Mouse (Mus musculus): ENCODE data around the gene Gm28230.
A peak's percentile ranks its signal among the peaks of the same experiment; 100 is the strongest.

Gm28230 gene

DNA sequence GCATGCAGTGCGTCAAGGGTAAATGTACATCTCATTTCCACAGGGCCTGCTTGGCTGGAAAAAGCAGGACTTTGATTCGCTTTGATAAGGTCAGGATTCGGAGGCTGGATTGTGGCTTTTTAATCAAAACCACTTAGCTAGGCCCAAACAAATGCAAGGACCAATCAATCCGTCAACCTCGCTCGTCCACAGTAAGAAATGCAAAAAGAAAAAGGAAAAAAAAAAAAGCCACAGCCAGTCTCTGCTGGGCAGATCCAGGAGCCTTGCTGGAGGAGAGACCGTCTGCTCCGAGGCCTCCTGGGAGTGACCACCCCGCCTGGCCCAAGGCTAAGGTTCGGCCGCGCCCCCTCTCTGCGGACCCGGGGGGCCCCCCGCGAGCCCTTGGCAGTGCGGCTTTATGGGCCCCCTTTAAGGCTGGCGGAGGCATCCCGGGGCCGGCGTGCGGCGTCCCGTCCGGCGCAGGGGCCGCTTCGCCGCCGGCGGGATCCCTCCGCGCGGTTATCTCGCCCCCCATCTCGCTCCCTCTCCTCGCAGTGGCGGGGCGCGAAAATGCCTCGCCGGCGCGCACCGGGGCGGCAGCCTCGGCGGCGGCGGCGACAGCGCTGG lies 22.0 kb upstream of the Gm28230 start, which contains the start of gene Hoxd8:
Gene Hoxd8 (plus strand): TSS at position 223 of the 606 bp plus-strand sequence.
- peak; percentile 95 for DNase-seq

DNA sequence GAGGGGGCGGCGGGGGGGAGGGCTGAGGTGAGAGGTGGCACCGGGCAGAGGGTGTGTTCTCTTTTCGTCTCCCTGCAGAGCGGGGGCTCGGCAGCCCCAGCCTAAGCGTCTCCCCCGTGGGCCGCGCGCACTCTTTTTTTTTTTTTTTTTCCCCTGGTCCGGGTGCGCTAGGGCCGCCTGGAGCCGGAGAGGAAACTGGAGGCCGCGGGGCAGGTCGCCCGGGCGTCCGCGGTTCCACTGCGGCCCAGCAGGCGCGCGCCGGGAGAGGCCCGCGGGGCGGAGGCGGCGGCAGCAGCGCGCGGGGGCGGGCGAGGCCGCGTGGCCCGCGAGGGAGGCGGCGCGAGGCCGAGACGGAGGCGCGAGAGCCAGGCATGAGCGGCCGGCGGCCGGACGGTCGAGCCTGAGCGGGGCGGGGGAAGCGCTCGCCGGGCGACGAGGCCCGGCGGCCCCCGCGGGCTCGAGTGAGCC lies 21.5 kb upstream of the Gm28230 start:
- peak; percentile 76 for DNase-seq

DNA sequence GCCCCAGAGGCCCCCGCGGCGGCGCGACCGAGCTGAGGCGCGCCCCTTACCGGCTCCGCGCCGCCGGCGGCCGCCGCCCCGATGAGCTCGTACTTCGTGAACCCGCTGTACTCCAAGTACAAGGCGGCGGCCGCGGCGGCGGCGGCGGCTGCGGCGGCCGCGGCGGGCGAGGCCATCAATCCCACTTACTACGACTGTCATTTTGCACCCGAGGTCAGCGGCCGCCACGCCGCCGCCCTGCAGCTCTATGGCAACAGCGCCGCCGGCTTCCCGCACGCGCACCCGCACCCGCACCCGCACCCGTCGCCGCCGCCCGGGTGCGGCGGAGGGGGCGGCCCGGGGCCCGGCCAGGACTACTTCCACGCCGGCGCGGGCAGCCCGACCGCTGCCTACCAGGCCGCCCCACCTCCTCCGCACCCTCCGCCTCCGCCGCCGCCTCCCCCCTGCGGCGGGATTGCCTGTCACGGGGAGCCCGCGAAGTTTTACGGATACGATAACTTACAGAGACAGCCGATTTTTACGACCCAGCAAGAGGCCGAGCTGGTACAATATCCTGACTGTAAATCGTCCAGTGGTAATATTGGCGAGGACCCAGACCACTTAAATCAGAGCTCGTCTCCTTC lies 20.9 kb upstream of the Gm28230 start:
- peak; percentile 84 for DNase-seq

DNA sequence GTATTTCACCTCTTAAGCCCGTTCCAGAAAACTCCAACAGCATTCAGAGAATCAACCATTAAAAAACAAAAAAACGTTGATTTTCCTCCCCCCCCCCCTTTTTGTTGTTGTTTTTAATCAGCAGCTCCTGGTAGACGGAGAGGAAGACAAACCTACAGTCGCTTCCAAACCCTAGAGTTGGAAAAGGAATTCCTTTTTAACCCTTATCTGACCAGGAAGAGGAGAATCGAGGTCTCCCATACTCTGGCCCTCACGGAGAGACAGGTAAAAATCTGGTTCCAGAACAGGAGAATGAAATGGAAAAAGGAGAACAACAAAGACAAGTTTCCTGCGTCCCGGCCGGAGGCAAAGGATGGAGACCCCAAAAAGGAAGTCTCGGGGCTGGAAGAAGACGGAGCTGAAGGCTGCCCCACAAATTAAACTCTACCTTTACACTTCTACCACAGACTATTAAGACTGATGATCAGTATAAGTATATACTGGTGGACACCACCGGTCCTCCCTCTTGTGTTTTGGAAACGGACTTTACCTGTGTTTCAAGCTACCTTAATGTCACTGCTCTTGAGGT lies 20.1 kb upstream of the Gm28230 start:
- peak; percentile 31 for DNase-seq

DNA sequence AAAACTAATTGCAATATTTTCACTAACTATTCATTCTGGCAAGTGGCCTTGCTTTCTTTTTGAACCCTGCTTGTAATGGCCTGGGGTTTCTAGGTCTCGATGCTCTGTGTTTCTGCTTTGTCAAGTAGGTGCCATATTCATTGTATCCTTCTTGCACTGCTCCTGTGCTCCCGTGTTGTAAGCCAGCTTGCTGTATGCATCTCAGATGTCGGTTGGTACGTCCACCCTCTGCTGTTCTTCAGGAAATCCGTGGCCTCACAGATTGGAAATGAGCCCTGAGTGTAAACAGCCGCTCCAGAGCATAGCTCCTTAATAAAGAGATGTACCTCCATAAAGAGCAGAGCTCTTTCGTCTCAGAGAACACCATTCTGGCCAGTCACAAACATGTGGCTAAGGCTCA lies 18.9 kb upstream of the Gm28230 start:
- peak; percentile 26 for DNase-seq

DNA sequence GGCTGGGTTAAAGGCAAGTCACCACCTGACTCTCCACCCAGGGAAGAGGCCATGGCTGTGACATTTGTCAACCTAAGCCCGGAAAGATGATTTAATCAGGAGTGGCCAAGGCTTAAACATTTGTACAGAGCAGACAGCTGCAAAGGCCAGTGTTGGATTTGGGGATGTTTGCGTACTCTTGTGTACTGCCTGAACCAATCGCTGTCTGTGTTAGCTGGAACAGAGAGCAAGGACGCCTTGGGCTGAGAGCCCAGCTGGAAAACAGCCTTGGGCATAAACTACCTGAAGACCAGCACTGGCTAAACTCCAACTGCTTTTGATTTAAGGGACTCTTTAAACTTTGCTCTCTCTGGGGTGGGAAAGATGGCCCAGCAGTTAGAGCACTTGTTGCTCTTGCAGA lies 17.9 kb upstream of the Gm28230 start:
- DNase-seq, result peak; percentile 47

DNA sequence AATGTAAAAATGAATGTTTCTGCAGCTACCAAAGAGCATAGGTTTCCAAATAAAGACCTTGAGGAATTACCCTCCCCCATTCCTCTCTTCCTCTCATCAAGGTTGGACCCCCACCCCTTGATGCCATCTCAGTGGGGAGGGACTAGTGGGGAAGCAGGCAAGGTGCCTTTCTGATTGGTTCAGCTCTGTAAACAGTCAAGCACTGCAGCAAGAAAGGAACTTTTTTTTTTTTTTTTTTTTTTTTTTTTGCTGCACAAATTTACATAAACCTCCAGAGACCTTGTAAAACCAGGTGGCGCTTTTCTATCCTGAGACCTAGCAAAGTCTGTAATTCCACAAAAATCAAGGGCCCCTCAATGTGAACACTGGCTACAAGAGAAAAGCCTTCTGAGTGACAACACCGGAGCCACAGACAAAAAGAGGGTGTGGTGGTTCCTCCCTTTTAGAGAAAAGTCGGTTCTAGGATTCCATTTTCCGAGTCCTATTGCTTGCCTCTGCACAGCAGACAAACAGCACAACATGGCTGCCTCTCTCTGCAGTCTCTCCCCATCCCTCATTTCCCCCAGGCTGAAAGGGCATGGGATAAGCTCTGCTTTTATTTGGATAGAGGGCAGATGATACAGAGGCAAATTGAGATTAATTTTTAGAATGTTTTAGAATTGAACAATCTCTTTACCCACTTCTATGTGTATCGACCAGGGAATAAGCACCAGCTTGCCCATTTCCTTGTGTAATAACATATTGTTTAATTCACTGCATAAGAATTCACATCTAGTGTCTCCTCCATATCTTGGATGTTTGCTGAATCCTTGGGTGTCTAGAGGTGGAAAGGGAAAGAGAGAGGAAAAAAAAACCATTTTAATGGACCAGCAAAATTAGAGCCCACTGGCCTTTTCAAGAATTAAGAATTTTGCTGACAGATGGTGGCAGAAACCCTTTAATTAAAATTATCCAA lies 16.8 kb upstream of the Gm28230 start:
- no peak for DNase-seq

DNA sequence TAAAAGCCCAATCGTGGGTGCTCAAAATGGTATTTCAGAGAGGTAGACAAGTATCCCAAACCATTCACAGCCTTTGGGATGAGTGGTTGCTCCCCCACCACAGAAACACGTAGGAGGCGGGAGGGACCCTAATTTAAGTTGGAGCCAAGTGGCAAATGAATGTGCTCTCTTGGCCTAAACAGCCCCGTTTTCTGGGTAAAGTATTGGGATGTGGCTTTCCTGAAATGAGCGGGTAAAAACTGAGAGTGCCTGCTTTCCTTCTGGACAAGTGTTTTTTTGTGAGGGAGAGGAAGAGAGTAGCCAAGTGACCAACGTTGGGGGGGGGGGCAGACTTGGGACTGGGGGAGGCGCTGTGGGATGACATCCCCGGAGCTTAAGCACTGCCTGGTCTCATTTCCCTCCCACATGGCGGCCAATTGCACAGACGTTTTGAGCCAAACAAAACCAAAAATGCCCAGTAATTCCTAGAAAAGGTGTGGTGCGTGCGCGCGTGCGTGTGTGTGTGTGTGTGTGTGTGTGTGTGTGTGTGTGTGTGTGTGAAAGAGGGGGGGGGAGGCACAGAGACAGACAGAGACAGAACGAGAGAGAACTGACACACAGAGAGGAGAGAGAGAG lies 15.5 kb upstream of the Gm28230 start:
- peak; percentile 65 for DNase-seq

DNA sequence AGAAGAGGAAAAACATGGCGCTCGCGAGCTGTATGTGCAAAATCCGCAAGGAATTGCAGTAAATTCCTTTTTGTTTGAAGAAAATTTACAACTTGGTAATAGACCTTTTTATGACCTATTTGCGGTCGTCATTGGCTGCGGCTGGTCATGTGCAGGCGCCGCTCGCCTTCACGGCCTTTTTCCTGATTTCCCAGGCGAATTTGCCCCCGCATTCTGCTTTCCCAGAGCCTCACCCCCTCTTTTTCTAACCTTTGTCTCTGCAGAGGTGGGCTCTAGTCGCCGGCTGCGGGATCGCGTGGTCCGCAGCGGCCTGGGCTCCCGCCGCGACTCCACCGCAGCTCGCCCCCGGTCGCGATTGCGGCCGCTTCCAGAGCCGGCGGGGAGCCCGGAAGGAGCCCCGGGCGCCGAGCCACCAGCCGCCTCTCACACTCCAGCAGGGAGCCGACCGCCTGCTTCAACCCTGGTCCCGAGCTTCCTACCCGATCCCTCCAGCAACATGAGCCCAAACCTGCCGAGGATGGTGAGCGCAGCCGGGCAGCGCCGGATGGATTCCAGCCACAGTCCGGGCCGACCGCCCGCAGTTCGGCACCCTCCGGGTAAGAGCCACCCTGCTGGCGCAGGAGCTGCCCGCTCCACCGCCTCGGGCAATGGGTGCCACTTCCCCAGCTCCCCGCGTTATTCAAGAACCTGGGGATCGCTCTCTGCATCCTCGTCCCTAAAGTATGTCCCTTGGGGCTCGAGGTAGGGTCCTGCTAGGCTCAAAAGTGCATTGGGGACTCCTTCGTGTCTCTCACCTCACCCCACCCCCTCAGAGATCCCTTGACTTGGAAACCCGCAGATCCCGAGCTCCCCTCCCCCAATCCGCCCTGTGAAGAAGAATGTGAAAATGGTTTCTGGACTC lies 14.6 kb upstream of the Gm28230 start, which contains the start of the genes Hoxd3 and Hoxd4:
Gene Hoxd3 (plus strand): TSS at position 207 of the 901 bp plus-strand sequence.
Gene Hoxd4 (plus strand): TSS at position 209 of the 901 bp plus-strand sequence.
- peak; percentile 83 for DNase-seq

DNA sequence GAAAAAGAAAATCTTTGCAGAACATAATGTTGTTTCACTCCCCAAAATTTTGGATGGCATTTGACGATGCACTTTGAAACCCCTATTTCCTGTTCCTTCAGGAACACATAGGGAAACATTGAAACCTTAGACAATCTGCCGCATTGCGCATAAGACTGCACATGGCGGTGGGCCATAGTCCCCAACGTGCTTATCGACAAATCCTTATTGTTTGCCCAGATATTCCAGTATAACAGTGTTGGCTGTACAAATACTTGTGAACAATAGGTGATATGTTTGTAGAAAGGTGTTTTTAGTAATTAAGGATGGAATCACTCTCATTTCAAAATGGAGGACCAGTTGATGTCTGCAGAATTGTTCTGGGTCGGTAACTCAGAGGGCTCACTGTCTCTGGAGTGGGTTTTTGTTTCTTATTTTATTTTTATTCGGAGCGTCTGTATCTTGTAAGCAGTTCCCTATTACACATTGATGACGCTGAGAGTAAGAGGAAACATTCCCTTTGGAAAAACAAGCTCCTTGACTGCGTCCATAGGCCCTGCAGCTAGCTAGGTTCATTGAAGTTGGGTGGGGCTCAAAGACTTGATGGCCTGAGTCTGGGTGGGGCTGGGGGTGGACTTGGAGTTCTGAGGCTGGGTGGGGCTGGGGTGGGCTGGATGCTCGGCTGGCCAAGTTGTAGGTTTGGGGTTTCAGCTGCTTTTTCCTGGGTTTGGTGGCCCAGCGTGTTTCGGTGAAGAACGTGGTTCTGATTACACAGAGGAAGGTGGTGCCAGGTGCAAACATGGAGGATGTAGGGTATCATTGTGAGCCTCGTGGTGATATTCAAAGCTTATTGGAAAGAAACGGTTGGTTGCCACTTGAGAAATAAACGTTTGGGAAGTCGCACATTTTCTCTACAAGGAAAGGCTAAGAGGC lies 13.0 kb upstream of the Gm28230 start:
- peak; percentile 33 for DNase-seq

DNA sequence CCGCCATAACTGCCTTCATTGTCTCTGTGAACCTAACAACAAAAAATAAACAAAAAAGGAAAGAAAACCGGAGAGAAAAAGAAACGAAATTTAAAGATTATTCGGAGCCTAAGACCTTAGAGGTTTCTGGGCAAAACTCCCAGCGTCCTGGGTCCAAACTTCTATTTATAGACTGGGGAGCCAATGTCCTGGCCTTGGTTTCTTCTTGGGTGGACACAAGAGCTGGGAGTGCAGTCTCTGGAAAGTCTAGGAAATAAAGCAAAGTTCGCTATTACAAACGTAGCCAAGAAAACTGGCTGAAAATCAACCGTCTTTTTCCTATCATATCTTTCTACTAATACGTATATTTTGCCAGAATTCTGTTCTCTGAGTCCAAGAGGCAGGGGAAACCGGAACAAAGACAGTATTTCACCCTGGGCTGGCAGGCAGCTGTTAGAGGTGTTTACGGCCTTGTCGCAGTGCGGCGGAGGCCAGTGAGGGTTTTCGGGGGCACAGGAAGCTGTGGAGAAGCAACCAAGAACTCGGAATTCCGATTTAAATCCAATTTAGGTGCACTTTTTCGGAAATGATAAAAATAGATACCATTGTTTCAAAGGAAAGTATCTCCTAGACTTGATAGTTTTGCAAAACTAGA lies 12.3 kb upstream of the Gm28230 start:
- peak; percentile 56 for DNase-seq

DNA sequence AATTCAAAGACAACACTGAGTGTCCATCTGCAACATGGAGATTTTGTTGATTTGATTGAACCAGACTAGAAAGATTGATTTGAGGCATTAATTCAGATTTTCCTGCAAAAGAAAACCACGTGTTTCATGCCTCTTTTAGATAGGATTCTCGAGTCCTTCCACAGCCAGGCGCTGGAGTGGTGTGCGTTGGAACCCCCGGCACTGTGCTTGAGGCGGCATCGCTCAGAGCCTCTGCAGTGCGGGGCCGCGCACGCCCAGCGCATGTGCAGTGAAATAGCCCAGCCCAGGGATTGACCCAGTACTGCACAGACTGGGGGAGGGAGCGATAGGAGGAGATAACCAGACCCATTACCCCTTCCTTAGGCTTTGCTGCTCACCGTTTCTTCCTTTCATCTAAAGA lies 11.6 kb upstream of the Gm28230 start:
- DNase-seq, result peak; percentile 79

DNA sequence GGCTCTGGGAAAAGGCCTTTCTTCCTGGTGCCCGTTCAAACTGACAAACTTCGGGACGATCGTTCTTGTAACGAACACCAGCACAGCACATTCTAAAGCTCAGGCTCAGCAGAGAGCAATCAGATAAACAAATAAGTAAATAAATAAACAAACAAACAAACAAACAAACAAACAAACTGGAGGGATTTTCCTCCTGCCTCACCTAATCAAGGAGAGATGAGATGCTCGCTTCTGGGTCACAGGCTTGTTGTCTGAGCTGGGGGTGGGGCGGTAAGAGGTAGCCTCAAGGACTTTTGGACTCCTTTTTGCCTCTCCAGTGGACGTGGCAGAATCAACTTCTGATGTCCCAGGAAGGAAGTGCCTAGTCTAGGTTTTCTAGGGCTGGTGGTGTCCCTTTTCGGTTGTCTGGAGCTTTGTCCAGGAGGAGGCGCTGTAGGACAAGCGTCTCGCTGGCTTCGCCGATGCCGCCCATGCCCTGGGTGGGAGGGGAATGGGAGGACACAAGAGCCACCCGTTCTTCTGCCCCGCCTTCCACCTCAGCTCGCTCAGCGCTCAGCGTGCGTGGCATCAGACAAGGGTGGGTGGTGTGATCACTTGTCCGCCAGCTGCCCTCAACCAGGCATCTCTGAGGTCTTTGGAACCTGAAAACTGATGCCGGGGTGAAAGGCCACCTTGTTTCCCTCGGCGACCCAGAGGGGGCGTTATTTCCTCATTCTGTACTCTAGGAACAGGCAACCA lies 10.9 kb upstream of the Gm28230 start:
- DNase-seq, result peak; percentile 98

DNA sequence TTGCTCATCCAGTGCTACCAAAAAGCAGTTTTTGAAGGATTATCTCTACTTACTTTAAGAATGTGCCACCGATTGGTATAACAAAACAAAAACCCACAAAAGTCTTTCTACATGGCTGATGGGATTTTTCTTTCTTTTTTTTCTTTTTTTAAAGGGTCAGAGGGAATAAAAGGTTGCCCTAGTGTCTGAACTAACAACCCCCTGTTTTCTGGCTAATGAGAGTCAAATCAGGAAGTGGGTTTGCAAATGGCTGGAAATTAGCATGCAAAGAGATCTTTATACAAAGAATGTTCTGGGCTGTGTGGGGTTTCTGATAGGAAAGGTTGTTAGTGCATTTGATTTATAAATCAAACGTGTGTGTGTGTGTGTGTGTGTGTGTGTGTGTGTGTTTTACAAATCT lies 6.1 kb upstream of the Gm28230 start:
- DNase-seq, result no peak

DNA sequence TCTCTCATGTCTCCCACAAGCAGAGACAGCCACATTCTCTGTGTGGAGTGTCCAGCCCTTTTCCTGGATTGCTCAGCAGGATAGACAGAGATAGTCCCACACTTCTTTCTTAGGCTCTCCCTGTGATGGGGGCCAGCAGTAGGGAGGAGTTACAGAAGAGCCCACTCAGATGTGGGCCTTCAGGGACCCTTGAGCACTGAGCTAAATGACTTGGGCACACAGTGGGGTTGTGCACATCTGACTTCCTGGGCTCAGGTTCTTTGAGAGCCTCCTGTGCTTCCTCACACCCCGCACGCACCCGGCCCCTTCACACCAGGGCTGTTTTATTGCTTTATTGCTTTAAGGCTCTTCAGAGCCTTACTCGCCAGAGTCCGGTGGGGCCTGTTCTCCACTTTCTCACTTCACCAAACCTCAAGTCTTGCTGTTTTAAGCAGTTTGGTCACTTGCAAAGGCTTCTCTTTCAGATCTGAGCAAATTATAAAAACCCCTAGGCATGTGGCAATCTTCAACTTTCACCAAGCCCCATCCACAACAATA lies 5.5 kb upstream of the Gm28230 start:
- no peak for DNase-seq

DNA sequence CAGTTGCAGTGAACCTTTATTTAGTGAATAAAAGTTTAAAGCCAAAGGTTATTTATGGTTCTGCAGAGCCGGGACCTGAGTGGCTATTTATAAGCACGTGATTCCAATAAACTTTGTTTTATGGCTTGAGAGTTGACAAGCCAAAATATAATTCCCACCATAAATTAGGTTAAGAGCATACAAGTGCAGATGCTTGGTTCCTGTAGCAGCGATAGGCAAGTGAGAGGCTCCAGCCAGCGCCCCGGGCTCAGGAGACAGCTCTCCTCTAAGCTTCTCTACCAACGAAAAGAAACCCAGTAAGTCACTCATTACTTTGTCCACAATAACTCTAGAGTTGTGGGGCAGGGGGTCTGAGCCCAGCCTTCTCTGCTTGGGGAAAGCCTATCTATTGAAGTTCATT lies 4.6 kb upstream of the Gm28230 start:
- DNase-seq, result peak; percentile 65

DNA sequence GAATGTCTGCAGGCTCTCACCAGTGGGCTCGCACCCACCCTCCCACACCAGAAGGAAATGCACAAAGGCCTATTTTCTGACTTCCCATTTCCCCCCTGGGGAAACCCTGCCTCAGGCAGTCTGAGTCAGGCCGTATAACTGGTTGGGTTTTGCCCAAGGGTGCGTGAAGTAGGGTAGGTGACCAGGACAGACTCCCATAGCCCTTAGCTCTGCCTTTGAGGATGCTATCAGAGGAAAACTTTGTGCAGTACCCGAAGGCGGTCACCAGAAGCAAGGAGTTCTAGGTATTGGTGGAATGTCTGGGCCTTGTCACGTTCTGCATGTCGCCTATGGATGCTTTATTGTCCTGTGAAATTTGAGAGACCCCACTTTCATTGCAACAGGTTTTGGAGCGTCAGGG lies 3.6 kb upstream of the Gm28230 start:
- DNase-seq, result no peak

DNA sequence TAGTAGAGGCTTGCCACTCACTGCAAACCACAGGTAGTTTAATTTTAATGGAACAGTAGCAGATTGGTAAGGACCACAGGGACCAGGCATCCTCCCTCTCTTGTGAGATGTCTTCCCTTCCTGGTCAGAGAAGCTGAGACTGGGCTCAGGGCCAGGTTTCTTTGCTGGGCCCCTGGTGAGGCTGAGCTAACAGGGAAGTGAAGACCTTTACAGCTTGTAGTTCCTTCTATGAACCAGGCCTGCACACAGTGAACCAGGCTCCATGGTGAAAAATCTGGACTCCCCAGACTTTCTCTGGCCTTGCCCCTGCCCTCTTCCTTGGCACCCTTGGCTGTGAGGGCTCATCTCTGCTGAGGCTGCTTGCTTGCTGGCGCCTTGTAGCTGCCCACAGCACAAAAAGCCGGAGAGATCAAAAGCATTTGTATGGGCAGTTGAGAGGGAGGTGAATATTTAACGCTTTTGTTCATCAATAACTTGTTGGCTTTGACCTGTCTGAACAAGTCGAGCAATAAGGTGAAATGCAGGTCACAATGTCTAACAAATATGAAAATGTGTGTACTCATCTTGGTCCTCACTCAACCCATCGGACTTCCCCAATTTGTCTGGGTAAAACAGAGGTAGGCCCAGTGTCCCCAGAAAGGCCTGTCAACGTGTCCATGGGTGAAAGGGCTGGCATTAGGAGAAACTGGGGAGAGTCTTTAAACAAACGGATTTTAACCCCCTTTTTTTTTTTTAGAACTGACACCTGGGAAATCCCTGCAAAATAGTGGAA lies 2.1 kb upstream of the Gm28230 start:
- peak; percentile 80 for DNase-seq

All from kidney, postnatal 10 days (tissue).